Mouse (Mus musculus) heart, embryonic 11.5 days (tissue): ENCODE results near the gene Fam169a. TPM values are rescaled to one million over a fixed set of nuclear protein-coding genes. Genes with fewer than 3 reads are reported as not detected.
"Not testable (repeated sequence)": the region's sequence is repeated elsewhere in the genome, so short reads cannot be mapped to it uniquely, and the experiment has no call there.

Experiments
- ATAC-seq: fragments of 200-750 bp; cut with Nextera tagmentation; replicated peaks from 2 replicates; pipeline ENCODE4 v1.8.0; 2017; ENCODE audit warnings: moderate library complexity; ENCODE audit not compliant: insufficient number of reproducible peaks, low FRiP score, low TSS enrichment
- H3K27ac ChIP-seq: fragments of 300-500 bp; sonication (generic); 2 replicates; pipeline ENCODE4 v1.5.1; 2014; ENCODE audit warnings: mild to moderate bottlenecking, low read depth, low read length
- H3K27me3 ChIP-seq: fragments of 300-500 bp; sonication (generic); 2 replicates; pipeline ENCODE4 v1.6.1; 2014; ENCODE audit warnings: mild to moderate bottlenecking, low read length, mixed read lengths; ENCODE audit not compliant: control insufficient read depth, insufficient read depth
- H3K36me3 ChIP-seq: fragments of 300-500 bp; sonication (generic); 2 replicates; pipeline ENCODE4 v1.6.1; 2014; ENCODE audit warnings: mild to moderate bottlenecking, low read length, moderate library complexity, mixed read lengths; ENCODE audit not compliant: control insufficient read depth, insufficient read depth
- H3K4me1 ChIP-seq: fragments of 300-500 bp; sonication (generic); 2 replicates; pipeline ENCODE4 v1.6.1; 2014; ENCODE audit warnings: low read length; ENCODE audit not compliant: control insufficient read depth, insufficient read depth
- H3K4me2 ChIP-seq: fragments of 300-500 bp; sonication (generic); 2 replicates; pipeline ENCODE4 v1.6.1; 2014; ENCODE audit warnings: mild to moderate bottlenecking, moderate library complexity
- H3K4me3 ChIP-seq: fragments of 300-500 bp; sonication (generic); 2 replicates; pipeline ENCODE4 v1.5.1; 2014; ENCODE audit warnings: low read depth, low read length
- H3K9ac ChIP-seq: fragments of 300-500 bp; sonication (generic); 2 replicates; pipeline ENCODE4 v1.6.1; 2014; ENCODE audit warnings: mild to moderate bottlenecking, low read depth, low read length, moderate library complexity
- H3K9me3 ChIP-seq: fragments of 300-500 bp; sonication (generic); replicated peaks from 2 replicates; pipeline ENCODE4 v1.6.1; 2016; ENCODE audit warnings: low read length; ENCODE audit not compliant: control insufficient read depth
- WGBS: fragments of 180-500 bp; shearing (Covaris S2); extraction: QIAGEN DNeasy Blood & Tissue Kit; methylation state at CpG from one replicate; pipeline ENCODE4 v1.1.7; 2014; ENCODE audit not compliant: insufficient replicate concordance; 5-methylcytosine and 5-hydroxymethylcytosine counted together
- polyA plus RNA-seq: library from polyadenylated mRNA; unstranded; fragments of >200 nt; fragmentation: Nextera tagmentation; extraction: Ambion mirVana; gene quantifications from 2 replicates; pipeline ENCODE4 v1.2.1, GENCODE M21; 2014

The Fam169a gene
- polyA plus RNA-seq, 1 experiment from 2014 or later = 14.2 TPM

DNA sequence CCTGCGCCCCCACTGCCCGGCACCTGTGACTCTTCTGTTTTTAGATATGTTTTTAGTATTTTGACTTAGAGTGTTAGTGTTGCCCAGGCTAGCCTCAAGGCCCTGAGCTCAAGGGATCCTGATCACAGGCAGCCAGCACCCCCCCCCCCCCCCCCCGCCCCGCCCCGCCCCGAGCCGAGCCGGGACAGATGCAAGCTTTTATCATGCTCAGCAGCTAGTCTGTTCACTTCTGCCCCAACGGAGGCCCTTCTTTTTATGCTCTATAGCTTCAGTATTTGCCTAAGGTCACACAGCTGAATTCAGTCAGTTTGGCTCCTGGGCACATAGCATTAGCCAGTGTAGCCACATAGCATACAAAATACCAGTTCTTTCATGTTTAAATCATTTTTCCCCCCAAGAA lies 19.2 kb downstream of the Fam169a start:
- H3K4me3 ChIP-seq = no peak overlapping the region
- H3K4me1 ChIP-seq = no peaks in the 10 kb centered on the region
- no peak overlapping the region for H3K4me2 ChIP-seq
- H3K9me3 ChIP-seq = no peaks in the 10 kb centered on the region
- H3K27me3 ChIP-seq = no peaks in the 10 kb centered on the region
- 70% methylated on average over 8 of the region's 9 CpGs for WGBS
- ATAC-seq = peak; percentile 57; the same call in 1 of the 2 replicates
- H3K36me3 ChIP-seq = no peaks in the 10 kb centered on the region
- H3K9ac ChIP-seq = no peak overlapping the region
- H3K27ac ChIP-seq = no peak overlapping the region

DNA sequence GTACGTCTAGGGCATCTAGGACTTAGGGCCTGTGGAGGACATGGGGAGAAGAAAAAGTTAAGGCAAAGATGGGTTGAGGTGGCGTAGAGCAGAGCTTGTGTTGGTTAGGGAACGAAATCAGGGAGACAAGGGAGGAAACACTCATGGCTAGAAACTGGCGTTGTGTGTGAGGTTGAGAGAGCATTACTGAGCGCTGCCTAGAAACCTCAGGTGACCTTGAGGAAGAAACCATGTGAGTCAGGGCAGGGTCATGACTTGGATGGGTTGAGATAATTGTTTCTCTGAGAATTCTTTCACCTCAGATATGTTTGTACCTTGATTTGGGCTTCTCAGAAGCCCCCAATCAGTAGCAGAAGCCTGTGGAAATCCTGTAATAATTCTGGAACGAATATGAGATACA lies 20.3 kb downstream of the Fam169a start:
- no peak overlapping the region for H3K9ac ChIP-seq
- WGBS = 87% methylated on average over 6 of the region's 6 CpGs
- ATAC-seq = no peak
- no peaks in the 10 kb centered on the region for H3K27me3 ChIP-seq
- H3K4me1 ChIP-seq = no peaks in the 10 kb centered on the region
- H3K4me3 ChIP-seq = no peak overlapping the region
- no peak overlapping the region for H3K27ac ChIP-seq
- H3K36me3 ChIP-seq = no peaks in the 10 kb centered on the region
- no peaks in the 10 kb centered on the region for H3K9me3 ChIP-seq
- H3K4me2 ChIP-seq = no peak overlapping the region

DNA sequence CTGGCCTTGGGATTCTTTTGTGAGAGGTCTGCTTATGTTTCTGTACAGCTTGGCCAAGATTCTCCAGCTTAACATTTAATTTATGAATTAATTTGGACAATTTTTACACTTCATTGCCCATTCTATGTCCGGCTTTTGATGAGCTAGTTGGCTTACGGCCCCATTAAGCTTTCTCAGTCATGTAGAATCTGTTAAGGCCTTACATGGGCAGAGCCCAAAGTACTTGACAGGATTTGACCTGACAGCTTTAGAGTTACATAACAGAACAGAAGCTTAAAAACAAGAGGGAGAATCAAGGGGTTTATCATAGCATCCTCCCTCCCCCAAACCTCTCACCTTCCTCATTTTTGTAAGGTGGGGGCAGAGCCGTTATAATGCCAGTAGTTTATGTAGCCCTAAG lies 21.1 kb downstream of the Fam169a start:
- Histone ChIP-seq H3K4me1 (no peaks in the 10 kb centered on the region), H3K27me3 (no peaks in the 10 kb centered on the region), H3K9ac (no peak overlapping the region), H3K4me2 (no peak overlapping the region), H3K27ac (no peak overlapping the region), H3K36me3 (no peaks in the 10 kb centered on the region), H3K9me3 (no peaks in the 10 kb centered on the region), H3K4me3 (no peak overlapping the region)
- ATAC-seq = no peak
- 94% methylated on average over 3 of the region's 3 CpGs for WGBS

DNA sequence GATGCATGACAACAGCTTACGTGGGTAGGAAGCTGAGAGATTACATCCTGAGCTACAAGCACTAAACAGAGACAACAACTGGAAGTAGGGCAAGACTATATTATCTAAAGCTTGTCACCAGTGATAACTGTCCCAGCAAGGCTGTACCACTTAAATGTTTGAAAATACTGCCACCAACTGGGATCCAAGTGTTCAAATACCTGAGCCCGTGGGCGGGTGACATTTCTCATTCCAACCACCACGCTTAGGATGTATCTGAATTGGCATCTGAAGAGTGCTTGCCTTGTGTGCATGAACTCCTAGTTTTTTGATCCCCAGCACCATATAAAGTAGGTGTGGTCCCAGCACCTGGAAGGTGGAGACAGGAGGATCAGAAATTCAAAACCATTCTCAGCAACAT lies 28.6 kb downstream of the Fam169a start:
- Histone ChIP-seq H3K27ac (no peak overlapping the region), H3K4me1 (no peaks in the 10 kb centered on the region), H3K9ac (no peak overlapping the region), H3K9me3 (no peaks in the 10 kb centered on the region), H3K4me2 (no peak overlapping the region), H3K27me3 (no peaks in the 10 kb centered on the region), H3K4me3 (no peak overlapping the region), H3K36me3 (no peaks in the 10 kb centered on the region)
- no peak for ATAC-seq
- 60% methylated on average over 4 of the region's 4 CpGs for WGBS

DNA sequence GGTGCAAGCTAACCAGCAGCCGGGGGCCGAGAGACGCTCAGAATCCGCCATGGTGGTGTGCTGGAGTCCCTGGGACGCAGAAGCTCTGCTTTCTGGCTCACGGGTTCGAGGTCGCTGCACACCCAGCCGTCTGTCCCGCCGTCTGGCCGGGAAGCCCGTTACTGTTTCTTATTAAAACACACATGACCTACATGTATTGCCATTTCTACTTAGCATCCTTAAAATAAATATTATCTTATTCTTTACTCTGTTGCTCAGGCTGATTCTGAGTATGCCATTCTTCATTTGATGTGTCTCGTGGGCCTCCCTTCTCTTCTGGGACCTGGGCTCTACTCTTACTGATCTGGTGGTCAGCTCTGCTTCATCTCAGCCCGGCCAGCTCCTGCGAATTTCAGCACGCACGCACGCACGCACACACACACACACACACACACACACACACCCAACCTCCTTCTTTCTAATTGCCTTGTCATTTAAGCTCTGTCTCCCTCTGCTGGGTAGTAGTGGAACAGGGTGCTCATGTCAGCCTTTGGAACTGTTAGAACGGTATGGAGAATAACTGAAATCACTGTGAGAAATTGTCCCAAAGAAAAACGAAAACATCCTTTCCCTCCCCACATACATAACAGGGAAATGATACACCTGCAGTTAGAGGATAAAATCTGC lies 32.2 kb downstream of the Fam169a start, which contains the start of gene Gm6169:
Gene Gm6169, minus strand, starts transcription at position 51 of the 666 bp plus-strand sequence.
- Histone ChIP-seq H3K4me2 (no peak within 1 kb of the TSS), H3K27ac (no peak within 1 kb of the TSS), H3K36me3 (no peaks in the 10 kb centered on the region), H3K4me1 (no peaks in the 10 kb centered on the region), H3K27me3 (no peaks in the 10 kb centered on the region), H3K9ac (no peak within 1 kb of the TSS), H3K4me3 (no peak within 1 kb of the TSS), H3K9me3 (no peaks in the 10 kb centered on the region)
- WGBS = 82% methylated on average over 22 of the region's 22 CpGs
- ATAC-seq = no peak

DNA sequence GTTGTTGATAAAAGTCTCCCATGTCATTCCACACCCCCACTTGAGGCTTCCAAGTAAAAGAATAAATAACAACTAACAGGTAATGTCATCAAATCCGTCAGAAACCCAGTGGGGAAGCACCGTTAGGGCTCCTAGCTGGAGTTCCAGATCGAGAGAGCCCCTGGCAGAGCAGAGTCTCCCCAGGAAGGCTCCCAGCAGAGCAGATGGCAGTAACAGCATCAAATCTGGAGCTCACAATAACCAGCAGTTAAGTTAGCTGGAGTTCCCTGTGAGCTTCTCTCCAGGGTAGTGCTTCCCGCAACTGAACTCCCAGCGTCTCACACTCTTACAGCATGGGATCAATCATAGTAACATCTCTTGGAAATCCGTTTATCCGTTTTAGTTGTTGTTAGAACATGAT lies 37.9 kb downstream of the Fam169a start:
- H3K4me1 ChIP-seq = no peaks in the 10 kb centered on the region

DNA sequence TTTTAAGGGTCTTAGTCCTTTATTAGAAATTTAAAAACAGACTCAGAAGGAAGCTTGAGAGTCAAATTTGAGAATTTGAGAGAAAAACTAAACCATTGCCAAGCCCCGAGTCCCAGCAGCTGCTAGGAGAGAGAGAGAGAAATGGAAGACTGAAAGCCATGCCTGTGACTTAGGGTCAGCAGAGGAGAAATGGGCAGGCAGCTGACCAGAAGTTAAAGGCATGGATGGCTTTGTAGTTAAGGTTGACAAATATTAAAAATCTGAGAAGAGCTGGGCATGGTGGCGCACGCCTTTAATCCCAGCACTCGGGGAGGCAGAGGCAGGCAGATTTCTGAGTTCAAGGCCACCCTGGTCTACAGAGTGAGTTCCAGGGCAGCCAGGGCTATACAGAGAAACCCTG lies 40.6 kb downstream of the Fam169a start:
- not testable (repeated sequence) for ATAC-seq, H3K4me3 ChIP-seq, H3K4me1 ChIP-seq, H3K4me2 ChIP-seq, H3K9me3 ChIP-seq, H3K9ac ChIP-seq, H3K36me3 ChIP-seq, H3K27me3 ChIP-seq, H3K27ac ChIP-seq
- 80% methylated on average over 4 of the region's 4 CpGs for WGBS

More for the DNA sequence above, 37.9 kb downstream of the Fam169a start:
- H3K27me3 ChIP-seq = no peaks in the 10 kb centered on the region
- ATAC-seq = no peak
- no peaks in the 10 kb centered on the region for H3K9me3 ChIP-seq
- H3K4me2 ChIP-seq = no peak overlapping the region
- H3K27ac ChIP-seq = no peak overlapping the region
- H3K36me3 ChIP-seq = peaks cover 4% of the 10 kb centered on the region; the same call in 1 of the 2 replicates
- no peak overlapping the region for H3K9ac ChIP-seq
- WGBS = 63% methylated on average over 7 of the region's 7 CpGs
- H3K4me3 ChIP-seq = no peak overlapping the region

DNA sequence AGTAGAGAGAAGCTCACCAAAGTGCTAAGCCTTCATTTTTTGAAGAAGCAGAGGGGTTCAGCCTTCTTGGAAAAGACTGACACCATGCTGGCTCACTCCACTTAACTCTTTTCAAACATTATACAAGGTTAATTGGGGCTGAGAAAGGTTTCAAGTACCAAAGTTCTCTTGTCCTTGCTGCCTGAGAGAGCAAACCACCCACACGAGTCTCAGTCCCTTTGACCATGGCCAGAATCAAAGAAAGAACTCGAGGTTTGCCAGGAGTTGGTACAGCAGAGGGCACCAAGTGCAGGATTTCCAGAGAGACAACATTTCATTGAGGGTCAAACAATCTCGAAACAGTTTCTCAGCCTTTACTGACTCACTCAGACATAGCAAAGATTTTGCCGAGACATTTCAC lies 42.0 kb downstream of the Fam169a start:
- Histone ChIP-seq H3K36me3 (peaks cover 9% of the 10 kb centered on the region; the same call in 1 of the 2 replicates), H3K4me1 (no peaks in the 10 kb centered on the region), H3K4me2 (no peak overlapping the region), H3K27ac (no peak overlapping the region), H3K9me3 (no peaks in the 10 kb centered on the region), H3K9ac (no peak overlapping the region), H3K27me3 (no peaks in the 10 kb centered on the region), H3K4me3 (no peak overlapping the region)
- ATAC-seq = no peak
- WGBS = 85% methylated on average over 4 of the region's 4 CpGs

DNA sequence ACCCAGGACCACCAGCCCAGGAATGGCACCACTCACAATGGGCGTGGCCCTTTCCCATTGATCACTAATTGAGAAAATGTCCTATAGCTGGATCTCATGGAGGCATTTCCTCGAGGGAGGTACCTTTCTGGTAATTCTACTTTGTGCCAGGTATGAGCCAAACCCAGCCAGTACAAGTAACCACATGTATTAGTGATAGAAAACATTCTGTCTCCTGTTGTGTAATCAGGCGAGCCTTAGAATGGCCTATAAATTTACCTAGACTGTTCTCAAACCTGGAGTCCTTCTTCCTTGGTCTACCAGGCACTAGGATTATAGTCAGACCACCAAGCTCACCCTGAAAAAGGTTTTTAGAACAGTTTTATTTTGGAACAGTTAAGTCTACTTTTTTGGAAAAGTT lies 54.3 kb downstream of the Fam169a start:
- Histone ChIP-seq H3K9ac (no peak overlapping the region), H3K4me1 (no peaks in the 10 kb centered on the region), H3K27ac (no peak overlapping the region), H3K36me3 (0 out of 2 replicates have a peak, but pooled peaks cover 4% of the 10 kb centered on the region), H3K4me3 (no peak overlapping the region), H3K4me2 (no peak overlapping the region), H3K9me3 (no peaks in the 10 kb centered on the region), H3K27me3 (no peaks in the 10 kb centered on the region)
- ATAC-seq = no peak
- 80% methylated on average over 3 of the region's 3 CpGs for WGBS
